Mouse (Mus musculus): ENCODE measurements around the gene Trim2.
A peak's percentile ranks its signal among the peaks of the same experiment; 100 is the strongest.

Trim2 gene

GRCm38 (mm10) chr3:84306777-84307176 lies at the start of gene Trim2:
Gene Trim2, minus strand, starts transcription at chr3:84306877.
- DNase-seq (ENCODE audit: low read depth), result no peak

- DNase-seq (ENCODE audit: low read depth), result peak; percentile 66
These were observed 49.4 kb upstream of the Trim2 start for GRCm38 (mm10) chr3:84355930-84356689.

- DNase-seq (ENCODE audit: low read depth), result peak; percentile 73
These were observed 45.8 kb upstream of the Trim2 start for GRCm38 (mm10) chr3:84352353-84353034.

- peak; percentile 85 for DNase-seq (ENCODE audit: low read depth)
These were observed 43.6 kb upstream of the Trim2 start for GRCm38 (mm10) chr3:84350311-84350710.

GRCm38 (mm10) chr3:84349771-84350170 lies 43.1 kb upstream of the Trim2 start:
- no peak for DNase-seq (ENCODE audit: low read depth)

GRCm38 (mm10) chr3:84347426-84347825 lies 40.7 kb upstream of the Trim2 start:
- DNase-seq (ENCODE audit: low read depth), result no peak

- no peak for DNase-seq (ENCODE audit: low read depth)
These were observed 39.9 kb upstream of the Trim2 start for GRCm38 (mm10) chr3:84346456-84347150.

GRCm38 (mm10) chr3:84345646-84345980 lies 38.9 kb upstream of the Trim2 start:
- DNase-seq (ENCODE audit: low read depth), result no peak

GRCm38 (mm10) chr3:84344725-84345645 lies 38.3 kb upstream of the Trim2 start:
- peak; percentile 60 for DNase-seq (ENCODE audit: low read depth)

GRCm38 (mm10) chr3:84343101-84343500 lies 36.4 kb upstream of the Trim2 start:
- no peak for DNase-seq (ENCODE audit: low read depth)

GRCm38 (mm10) chr3:84341811-84342210 lies 35.1 kb upstream of the Trim2 start:
- no peak for DNase-seq (ENCODE audit: low read depth)

- no peak for DNase-seq (ENCODE audit: low read depth)
These were observed 30.9 kb upstream of the Trim2 start for GRCm38 (mm10) chr3:84337585-84337984.

GRCm38 (mm10) chr3:84336342-84336741 lies 29.7 kb upstream of the Trim2 start:
- DNase-seq (ENCODE audit: low read depth), result no peak

- DNase-seq (ENCODE audit: low read depth), result no peak
These were observed 28.9 kb upstream of the Trim2 start for GRCm38 (mm10) chr3:84335421-84336073.

- DNase-seq (ENCODE audit: low read depth), result no peak
These were observed 28.2 kb upstream of the Trim2 start for GRCm38 (mm10) chr3:84334771-84335420.

- peak; percentile 54 for DNase-seq (ENCODE audit: low read depth)
These were observed 27.0 kb upstream of the Trim2 start for GRCm38 (mm10) chr3:84333400-84334349.

GRCm38 (mm10) chr3:84330210-84330609 lies 23.5 kb upstream of the Trim2 start:
- DNase-seq (ENCODE audit: low read depth), result no peak

- DNase-seq (ENCODE audit: low read depth), result no peak
These were observed 18.3 kb upstream of the Trim2 start for GRCm38 (mm10) chr3:84324967-84325441.

GRCm38 (mm10) chr3:84324478-84324877 lies 17.8 kb upstream of the Trim2 start:
- DNase-seq (ENCODE audit: low read depth), result no peak

- DNase-seq (ENCODE audit: low read depth), result no peak
These were observed 17.3 kb upstream of the Trim2 start for GRCm38 (mm10) chr3:84324000-84324399.

Measured in c-Kit-positive CD71-positive TER-119-negative erythroid progenitor cells, embryonic 14.5 days (primary cell).